Mouse (Mus musculus) myocyte (in vitro differentiated cells): Measurements from ENCODE around the gene Gpr37. TPM values are rescaled to one million over a fixed set of nuclear protein-coding genes. Genes with fewer than 3 reads are reported as not detected.

ENCODE experiments used
- H3K27me3 ChIP-seq: one replicate; pipeline ENCODE4 v1.6.1; 2011; ENCODE audit not compliant: control insufficient read depth, insufficient read depth, insufficient read length
- H3K36me3 ChIP-seq: one replicate; pipeline ENCODE4 v1.6.1; 2011; ENCODE audit not compliant: control insufficient read depth, insufficient read depth
- H3K4me2 ChIP-seq: one replicate; pipeline ENCODE4 v1.6.1; 2011; ENCODE audit warnings: low read depth, control low read depth
- H3K4me3 ChIP-seq: one replicate; pipeline ENCODE4 v1.5.1; 2011; ENCODE audit warnings: mild to moderate bottlenecking, control low read depth, moderate library complexity
- H3K79me2 ChIP-seq: one replicate; pipeline ENCODE4 v1.6.1; 2011; ENCODE audit not compliant: control insufficient read depth, insufficient read depth
- H3ac ChIP-seq: one replicate; pipeline ENCODE4 v1.6.1; 2011; ENCODE audit not compliant: control insufficient read depth, insufficient read length
- CEBPB ChIP-seq: IDR thresholded peaks from 2 replicates; pipeline ENCODE4 v1.6.1; 2011; ENCODE audit warnings: mild to moderate bottlenecking, moderate library complexity; ENCODE audit not compliant: poor library complexity, insufficient read depth, severe bottlenecking
- E2F4 ChIP-seq: IDR thresholded peaks from one replicate; pipeline ENCODE4 v1.6.1; 2011; ENCODE audit warnings: mild to moderate bottlenecking, control low read depth, moderate library complexity; ENCODE audit not compliant: insufficient read depth
- MAX ChIP-seq: IDR thresholded peaks from one replicate; pipeline ENCODE4 v1.6.1; 2011; ENCODE audit warnings: low read depth, mild to moderate bottlenecking, control low read depth
- MYOD1 ChIP-seq, 3 experiments: IDR thresholded peaks; one replicate each; pipeline ENCODE4 v1.6.1; 2011; ENCODE audit warnings: control low read depth in 2 of 3, low read depth in 2 of 3, mild to moderate bottlenecking in 2 of 3, moderate library complexity in 1 of 3; ENCODE audit not compliant: insufficient read length in 2 of 3, control insufficient read depth in 1 of 3
- MYOG ChIP-seq, 3 experiments: IDR thresholded peaks; one replicate each; pipeline ENCODE4 v1.6.1; 2011; ENCODE audit warnings: control low read depth in 2 of 3, low read depth in 2 of 3, mild to moderate bottlenecking in 2 of 3; ENCODE audit not compliant: insufficient read length in 2 of 3, control insufficient read depth in 1 of 3, insufficient read depth in 1 of 3
- POLR2A ChIP-seq: IDR thresholded peaks from one replicate; pipeline ENCODE4 v1.6.1; 2011; ENCODE audit warnings: low read depth, mild to moderate bottlenecking, control low read depth, moderate library complexity; ENCODE audit not compliant: insufficient read length
- POLR2AphosphoS2 ChIP-seq: IDR thresholded peaks from one replicate; pipeline ENCODE4 v1.6.1; 2011; ENCODE audit warnings: low read depth, control low read depth; ENCODE audit not compliant: insufficient read length
- REST ChIP-seq: IDR thresholded peaks from one replicate; pipeline ENCODE4 v1.6.1; 2011; ENCODE audit warnings: mild to moderate bottlenecking, control low read depth, moderate library complexity; ENCODE audit not compliant: insufficient read depth, insufficient read length
- SRF ChIP-seq: IDR thresholded peaks from one replicate; pipeline ENCODE4 v1.6.1; 2011; ENCODE audit warnings: low read depth; ENCODE audit not compliant: control insufficient read depth, insufficient read length
- TCF12 ChIP-seq: IDR thresholded peaks from one replicate; pipeline ENCODE4 v1.6.1; 2011; ENCODE audit warnings: mild to moderate bottlenecking, control low read depth; ENCODE audit not compliant: poor library complexity, insufficient read depth, severe bottlenecking
- TCF3 ChIP-seq: IDR thresholded peaks from one replicate; pipeline ENCODE4 v1.6.1; 2011; ENCODE audit warnings: low read depth, control low read depth; ENCODE audit not compliant: insufficient read length
- USF1 ChIP-seq: IDR thresholded peaks from one replicate; pipeline ENCODE4 v1.6.1; 2011; ENCODE audit warnings: low read depth, mild to moderate bottlenecking, control low read depth, moderate library complexity
- polyA plus RNA-seq: library from polyadenylated mRNA; unstranded; fragments of >200 nt; fragmentation: generic; extraction: Trizol; gene quantifications from one replicate; pipeline ENCODE4 v1.2.1, GENCODE M21; 2012; ENCODE audit warnings: missing spikeins

Gpr37 gene
- polyA plus RNA-seq, 1 experiment: 0.08 TPM

GRCm38 (mm10) chr6:25684391-25684790 is 6.1 kb downstream of the Gpr37 start:
- Histone ChIP-seq H3K27me3 (no peaks in the 10 kb centered on the region), H3K79me2 (no peaks in the 10 kb centered on the region), H3K36me3 (no peaks in the 10 kb centered on the region), H3K4me2 (no peak overlapping the region), H3ac (no peak overlapping the region), H3K4me3 (no peak overlapping the region)
- no peak for TF ChIP-seq SRF
- no peak for TF ChIP-seq TCF3

- no peaks in the 10 kb centered on the region for H3K36me3 ChIP-seq
- no peaks in the 10 kb centered on the region for H3K79me2 ChIP-seq
- no peak overlapping the region for H3K4me3 ChIP-seq
- TF ChIP-seq POLR2A (no peak), REST (no peak), E2F4 (no peak)
- H3K27me3 ChIP-seq: no peaks in the 10 kb centered on the region
- no peak overlapping the region for H3ac ChIP-seq
- H3K4me2 ChIP-seq: no peak overlapping the region
These were observed 15.4 kb downstream of the Gpr37 start for GRCm38 (mm10) chr6:25675111-25675510.

GRCm38 (mm10) chr6:25673801-25674200 is 16.7 kb downstream of the Gpr37 start:
- H3ac ChIP-seq: no peak overlapping the region
- H3K27me3 ChIP-seq: no peaks in the 10 kb centered on the region
- no peak overlapping the region for H3K4me3 ChIP-seq
- no peaks in the 10 kb centered on the region for H3K36me3 ChIP-seq
- H3K79me2 ChIP-seq: no peaks in the 10 kb centered on the region
- no peak overlapping the region for H3K4me2 ChIP-seq
- TF ChIP-seq TCF3: no peak
- TF ChIP-seq POLR2AphosphoS2: no peak
- no peak for TF ChIP-seq USF1
- TF ChIP-seq MAX: no peak
- TF ChIP-seq REST: no peak
- TF ChIP-seq MYOG (IDR thresholded peaks at IDR 0.05; ENCODE audit: control insufficient read depth in 1 of 3, insufficient read depth in 1 of 3, insufficient read length in 2 of 3, low read depth in 2 of 3): no peak
- no peak for TF ChIP-seq SRF
- TF ChIP-seq POLR2A: no peak

GRCm38 (mm10) chr6:25670150-25670549 is 20.4 kb downstream of the Gpr37 start:
- no peak for TF ChIP-seq CEBPB
- no peak for TF ChIP-seq E2F4
- no peak for TF ChIP-seq MYOD1 (IDR thresholded peaks at IDR 0.05; ENCODE audit: control insufficient read depth in 1 of 3, insufficient read length in 2 of 3, low read depth in 2 of 3)
- TF ChIP-seq SRF: no peak
- no peak for TF ChIP-seq POLR2AphosphoS2
- TF ChIP-seq MAX: no peak
- no peak for TF ChIP-seq REST
- TF ChIP-seq TCF12: no peak
- TF ChIP-seq TCF3: no peak
- no peak for TF ChIP-seq USF1
- Histone ChIP-seq H3K4me3 (no peak overlapping the region), H3K36me3 (no peaks in the 10 kb centered on the region), H3K4me2 (no peak overlapping the region), H3K27me3 (no peaks in the 10 kb centered on the region), H3K79me2 (no peaks in the 10 kb centered on the region), H3ac (no peak overlapping the region)

- Histone ChIP-seq H3ac (no peak overlapping the region), H3K4me3 (no peak overlapping the region), H3K79me2 (no peaks in the 10 kb centered on the region), H3K4me2 (no peak overlapping the region), H3K36me3 (no peaks in the 10 kb centered on the region), H3K27me3 (no peaks in the 10 kb centered on the region)
- TF ChIP-seq USF1 (no peak), MYOG (IDR thresholded peaks at IDR 0.05; ENCODE audit: control insufficient read depth in 1 of 3, insufficient read depth in 1 of 3, insufficient read length in 2 of 3, low read depth in 2 of 3) (no peak), TCF3 (no peak), POLR2A (no peak), MAX (no peak), CEBPB (no peak), E2F4 (no peak), SRF (no peak), POLR2AphosphoS2 (no peak), TCF12 (no peak), MYOD1 (IDR thresholded peaks at IDR 0.05; ENCODE audit: control insufficient read depth in 1 of 3, insufficient read length in 2 of 3, low read depth in 2 of 3) (no peak), REST (no peak)
These were observed 26.6 kb downstream of the Gpr37 start for GRCm38 (mm10) chr6:25663942-25664341.

GRCm38 (mm10) chr6:25659924-25660675 is 30.4 kb downstream of the Gpr37 start:
- Histone ChIP-seq H3K4me2 (no peak overlapping the region), H3K36me3 (no peaks in the 10 kb centered on the region), H3K4me3 (no peak overlapping the region), H3ac (no peak overlapping the region), H3K27me3 (no peaks in the 10 kb centered on the region), H3K79me2 (no peaks in the 10 kb centered on the region)
- TF ChIP-seq CEBPB (no peak), MAX (no peak), SRF (no peak)

Other genes with a start within 250 kb of the Gpr37 start
- 8.0 TPM for gene Pot1a, start 118.5 kb upstream of the Gpr37 start, polyA plus RNA-seq